12 mouse cellular contexts compared by ENCODE assay signal in genomic region chr15:84712566-84713405, GRCm38 (mm10). TPM values are rescaled to one million over a fixed set of nuclear protein-coding genes. Genes with fewer than 3 reads are reported as not detected.
A peak's percentile ranks its signal among the peaks of the same experiment; 100 is the strongest.
DNase-seq lines count a peak whose midpoint lies in the region; ATAC-seq and TF ChIP-seq lines count a peak whose summit lies in the region.
"Had no signal": no experiment of that assay in that cellular context is flagged by ENCODE, and none has a peak within 500 bp of the region (broad histone marks: within the 10 kb centered on the region; RNA-seq: fewer than 3 reads in every experiment).

No protein-coding gene starts in this region.

- no peak overlapping the region for H3K4me2 ChIP-seq in hindbrain, postnatal 0 days (ENCODE audit: low read depth, low read length)
- H3K4me2 ChIP-seq in hindbrain, embryonic 11.5 days (replicated peaks; ENCODE audit: low read depth, low read length): no peak overlapping the region
- H3K4me2 ChIP-seq in intestine, postnatal 0 days (replicated peaks; ENCODE audit: low read depth): peak overlapping the region; percentile 0; the same call in 1 of the 2 replicates
- H3K4me2 ChIP-seq: limb, embryonic 12.5 days; midbrain, embryonic 13.5 days had no signal

- H3K27me3 ChIP-seq in hindbrain, postnatal 0 days (ENCODE audit: insufficient read depth, low read length): no peaks in the 10 kb centered on the region
- no peaks in the 10 kb centered on the region for H3K27me3 ChIP-seq in hindbrain, embryonic 11.5 days (ENCODE audit: control insufficient read depth, insufficient read depth, low read length)
- H3K27me3 ChIP-seq in intestine, postnatal 0 days (replicated peaks; ENCODE audit: control insufficient read depth, insufficient read depth, low read length): no peaks in the 10 kb centered on the region
- H3K27me3 ChIP-seq: limb, embryonic 12.5 days had no signal

- H3K36me3 ChIP-seq in hindbrain, postnatal 0 days (ENCODE audit: insufficient read depth, low read length): no peaks in the 10 kb centered on the region
- no peaks in the 10 kb centered on the region for H3K36me3 ChIP-seq in hindbrain, embryonic 11.5 days (ENCODE audit: control insufficient read depth, insufficient read depth, low read length)
- H3K36me3 ChIP-seq in intestine, postnatal 0 days (ENCODE audit: control insufficient read depth, insufficient read depth): no peaks in the 10 kb centered on the region
- H3K36me3 ChIP-seq: limb, embryonic 12.5 days; midbrain, embryonic 13.5 days had no signal

- no peak overlapping the region; the same call in 1 of the 2 replicates for H3K27ac ChIP-seq in hindbrain, postnatal 0 days
- no peak overlapping the region for H3K27ac ChIP-seq in hindbrain, embryonic 11.5 days (ENCODE audit: low read depth, low read length)
- peak overlapping the region; percentile 74 for H3K27ac ChIP-seq in intestine, postnatal 0 days (ENCODE audit: low read depth, low read length)
- H3K27ac ChIP-seq: limb, embryonic 12.5 days; midbrain, embryonic 13.5 days had no signal

- peak; percentile 34 for DNase-seq in hindbrain, postnatal 0 days (ENCODE audit: low spot score)
- DNase-seq in hindbrain, embryonic 11.5 days (ENCODE audit: low spot score): no peak
- peak; percentile 60 for DNase-seq in NIH3T3 (ENCODE audit: low read depth)
- peak; percentile 59 to 67 for DNase-seq in heart, adult 9 months (ENCODE audit: low spot score in 2 of 2)
- DNase-seq in embryo, embryonic 10 days (ENCODE audit: low spot score): no peak
- no peak for DNase-seq in urinary bladder, postnatal 4 days (ENCODE audit: low spot score in 2 of 2)
- DNase-seq in right cerebral cortex, postnatal 36 days (ENCODE audit: low spot score in 2 of 2): no peak
- DNase-seq: forebrain, postnatal 0 days; kidney, adult 9 months had no signal

- H3K4me1 ChIP-seq in hindbrain, postnatal 0 days (ENCODE audit: insufficient read depth, low read length): no peaks in the 10 kb centered on the region
- H3K4me1 ChIP-seq in hindbrain, embryonic 11.5 days (replicated peaks; ENCODE audit: control insufficient read depth, insufficient read depth, low read length): 0 out of 2 replicates have a peak, but pooled peaks cover 2% of the 10 kb centered on the region
- peaks cover 6% of the 10 kb centered on the region; the same call in 1 of the 2 replicates for H3K4me1 ChIP-seq in intestine, postnatal 0 days (replicated peaks; ENCODE audit: control insufficient read depth, insufficient read depth, low read length)

- WGBS in hindbrain, postnatal 0 days: 58% methylated on average over 14 of the region's 14 CpGs
- WGBS in hindbrain, embryonic 11.5 days: 71% methylated on average over 14 of the region's 14 CpGs
- WGBS in intestine, postnatal 0 days: 29% methylated on average over 14 of the region's 14 CpGs

- H3K4me3 ChIP-seq in hindbrain, postnatal 0 days (ENCODE audit: low read length): no peak overlapping the region
- H3K4me3 ChIP-seq in hindbrain, embryonic 11.5 days (ENCODE audit: low read depth, low read length): no peak overlapping the region
- H3K4me3 ChIP-seq in intestine, postnatal 0 days (ENCODE audit: low read depth, low read length): no peak overlapping the region
- H3K4me3 ChIP-seq: limb, embryonic 12.5 days; midbrain, embryonic 13.5 days had no signal

- ATAC-seq in hindbrain, postnatal 0 days: no peak
- no peak for ATAC-seq in hindbrain, embryonic 11.5 days (ENCODE audit: low FRiP score)
- ATAC-seq in intestine, postnatal 0 days: peak; percentile 44
- ATAC-seq: forebrain, postnatal 0 days; midbrain, embryonic 13.5 days had no signal

- no peaks in the 10 kb centered on the region for H3K9me3 ChIP-seq in hindbrain, postnatal 0 days (ENCODE audit: low read length)
- no peaks in the 10 kb centered on the region for H3K9me3 ChIP-seq in hindbrain, embryonic 11.5 days (ENCODE audit: control insufficient read depth, low read length)
- no peaks in the 10 kb centered on the region for H3K9me3 ChIP-seq in intestine, postnatal 0 days (ENCODE audit: control insufficient read depth)
- H3K9me3 ChIP-seq: limb, embryonic 12.5 days; midbrain, embryonic 13.5 days had no signal

- no peak overlapping the region for H3K9ac ChIP-seq in hindbrain, postnatal 0 days (replicated peaks; ENCODE audit: low read length)
- H3K9ac ChIP-seq in hindbrain, embryonic 11.5 days (ENCODE audit: low read depth, low read length): no peak overlapping the region
- no peak overlapping the region for H3K9ac ChIP-seq in intestine, postnatal 0 days (ENCODE audit: low read depth, low read length)
- H3K9ac ChIP-seq: forebrain, postnatal 0 days; limb, embryonic 12.5 days; midbrain, embryonic 13.5 days had no signal

- no peak for TF ChIP-seq CTCF in hindbrain, postnatal 0 days (IDR thresholded peaks at IDR 0.05; ENCODE audit: low read depth)
- no peak for TF ChIP-seq CTCF in intestine, postnatal 0 days (IDR thresholded peaks at IDR 0.05; ENCODE audit: low read depth)

RNA-seq across cellular contexts. Expression of gene Arhgap8, which starts 7.1 kb away (rescaled TPM):
- 0.26 and 1.0 TPM in 2 replicates for total RNA-seq in hindbrain, postnatal 0 days (2014; rRNA removed)
- polyA plus RNA-seq in hindbrain, postnatal 0 days (2015; fragmentation: Nextera tagmentation; extraction: Ambion mirVana): 0.72 and 0.80 TPM in 2 replicates
- polyA plus RNA-seq in hindbrain, embryonic 11.5 days (2014; fragmentation: Nextera tagmentation; extraction: Ambion mirVana): 2.3 and 2.9 TPM in 2 replicates
- 10.6 and 11.2 TPM in 2 replicates for polyA plus RNA-seq in intestine, postnatal 0 days (2015; fragmentation: Nextera tagmentation; extraction: Ambion mirVana)

RNA-seq across cellular contexts. Expression of gene Prr5, which starts 43.4 kb away (rescaled TPM):
- total RNA-seq in hindbrain, postnatal 0 days (2014; rRNA removed): 25.5 and 34.2 TPM in 2 replicates
- 33.2 and 36.6 TPM in 2 replicates for polyA plus RNA-seq in hindbrain, postnatal 0 days (2015; fragmentation: Nextera tagmentation; extraction: Ambion mirVana)
- polyA plus RNA-seq in hindbrain, embryonic 11.5 days (2014; fragmentation: Nextera tagmentation; extraction: Ambion mirVana): 12.1 and 13.9 TPM in 2 replicates
- 68.5 and 83.0 TPM in 2 replicates for polyA plus RNA-seq in intestine, postnatal 0 days (2015; fragmentation: Nextera tagmentation; extraction: Ambion mirVana)

Comparison
In these comparisons a context has a peak if more than half of its experiments do, and no peak if none do; other contexts are left out.
1. DNase-seq: peak in hindbrain, postnatal 0 days (single experiment), NIH3T3 (single experiment) and heart, adult 9 months (2 of 2); none in hindbrain, embryonic 11.5 days (single experiment), embryo, embryonic 10 days (single experiment), urinary bladder, postnatal 4 days (0 of 2) and right cerebral cortex, postnatal 36 days (0 of 2).